Mouse (Mus musculus) stomach, embryonic 14.5 days (tissue): ENCODE results near the gene Msh4. TPM values are rescaled to one million over a fixed set of nuclear protein-coding genes. Genes with fewer than 3 reads are reported as not detected.
A peak's percentile ranks its signal among the peaks of the same experiment; 100 is the strongest.
"Not testable (repeated sequence)": the region's sequence is repeated elsewhere in the genome, so short reads cannot be mapped to it uniquely, and the experiment has no call there.

ENCODE experiments used
- ATAC-seq: fragments of 200-750 bp; cut with Nextera tagmentation; 2 replicates; pipeline ENCODE4 v1.8.0; 2017; ENCODE audit warnings: low read depth, moderate TSS enrichment; ENCODE audit not compliant: insufficient number of reproducible peaks, insufficient read depth, low FRiP score
- H3K27ac ChIP-seq: fragments of 300-500 bp; sonication (generic); 2 replicates; pipeline ENCODE4 v1.5.1; 2014; ENCODE audit warnings: mild to moderate bottlenecking, low read length, moderate library complexity, mixed read lengths
- H3K27me3 ChIP-seq: fragments of 300-500 bp; sonication (generic); 2 replicates; pipeline ENCODE4 v1.6.1; 2014; ENCODE audit warnings: low read length, control low read depth, mixed read lengths; ENCODE audit not compliant: control insufficient read depth, insufficient read depth
- H3K36me3 ChIP-seq: fragments of 300-500 bp; sonication (generic); 2 replicates; pipeline ENCODE4 v1.6.1; 2014; ENCODE audit warnings: mild to moderate bottlenecking, control low read depth, low read length, moderate library complexity, mixed read lengths; ENCODE audit not compliant: control insufficient read depth, insufficient read depth
- H3K4me1 ChIP-seq: fragments of 300-500 bp; sonication (generic); 2 replicates; pipeline ENCODE4 v1.6.1; 2014; ENCODE audit warnings: low read length, control low read depth, mixed read lengths; ENCODE audit not compliant: control insufficient read depth, insufficient read depth
- H3K4me2 ChIP-seq: fragments of 300-500 bp; sonication (generic); replicated peaks from 2 replicates; pipeline ENCODE4 v1.6.1; 2014; ENCODE audit warnings: low read depth, low read length, control low read depth
- H3K4me3 ChIP-seq: fragments of 300-500 bp; sonication (generic); 2 replicates; pipeline ENCODE4 v1.5.1; 2014; ENCODE audit warnings: low read depth, low read length, control low read depth
- H3K9ac ChIP-seq: fragments of 300-500 bp; sonication (generic); replicated peaks from 2 replicates; pipeline ENCODE4 v1.6.1; 2014; ENCODE audit warnings: low read depth, mild to moderate bottlenecking, control low read depth, low read length, moderate library complexity, mixed read lengths
- H3K9me3 ChIP-seq: fragments of 300-500 bp; sonication (generic); 2 replicates; pipeline ENCODE4 v1.6.1; 2016; ENCODE audit warnings: low read depth, low read length, control low read depth; ENCODE audit not compliant: control insufficient read depth
- WGBS: fragments of 180-500 bp; shearing (Covaris S2); extraction: QIAGEN DNeasy Blood & Tissue Kit; methylation state at CpG from one replicate; pipeline ENCODE4 v1.1.7; 2014; 5-methylcytosine and 5-hydroxymethylcytosine counted together
- polyA plus RNA-seq: library from polyadenylated mRNA; unstranded; fragments of >200 nt; fragmentation: Nextera tagmentation; extraction: Ambion mirVana; gene quantifications from 2 replicates; pipeline ENCODE4 v1.2.1, GENCODE M21; 2014

Gene Msh4
- polyA plus RNA-seq, 1 experiment from 2014 or later = 0.22 TPM

- H3K4me1 ChIP-seq = no peaks in the 10 kb centered on the region
- no peaks in the 10 kb centered on the region for H3K9me3 ChIP-seq
- WGBS = 67% methylated on average over 14 of the region's 14 CpGs
- no peak overlapping the region for H3K4me3 ChIP-seq
- no peak overlapping the region for H3K4me2 ChIP-seq
- H3K27me3 ChIP-seq = no peaks in the 10 kb centered on the region
- no peak overlapping the region for H3K9ac ChIP-seq
- ATAC-seq = no peak
- H3K36me3 ChIP-seq = no peaks in the 10 kb centered on the region
- H3K27ac ChIP-seq = no peak overlapping the region
Observed at GRCm38 (mm10) chr3:153867149-153868136, 38.5 kb downstream of the Msh4 start.

- Histone ChIP-seq H3K4me2 (no peak overlapping the region), H3K36me3 (no peaks in the 10 kb centered on the region), H3K4me3 (no peak overlapping the region), H3K9ac (no peak overlapping the region), H3K9me3 (no peaks in the 10 kb centered on the region), H3K4me1 (no peaks in the 10 kb centered on the region), H3K27ac (no peak overlapping the region), H3K27me3 (no peaks in the 10 kb centered on the region)
- ATAC-seq = no peak
- WGBS = 85% methylated on average over 4 of the region's 4 CpGs
Observed at GRCm38 (mm10) chr3:153864636-153865429, 41.1 kb downstream of the Msh4 start.

- WGBS = 72% methylated on average over 2 of the region's 2 CpGs
Observed at GRCm38 (mm10) chr3:153863816-153864215, 42.1 kb downstream of the Msh4 start.

GRCm38 (mm10) chr3:153860392-153860791, 45.5 kb downstream of the Msh4 start:
- not testable (repeated sequence) for H3K27ac ChIP-seq, H3K4me1 ChIP-seq, H3K27me3 ChIP-seq, H3K9me3 ChIP-seq, ATAC-seq, H3K9ac ChIP-seq, H3K4me2 ChIP-seq, H3K36me3 ChIP-seq, H3K4me3 ChIP-seq
- WGBS = 83% methylated on average over 8 of the region's 8 CpGs

More at GRCm38 (mm10) chr3:153863816-153864215, 42.1 kb downstream of the Msh4 start:
- no peaks in the 10 kb centered on the region for H3K4me1 ChIP-seq
- H3K27ac ChIP-seq = no peak overlapping the region
- no peak overlapping the region for H3K9ac ChIP-seq
- no peaks in the 10 kb centered on the region for H3K36me3 ChIP-seq
- H3K27me3 ChIP-seq = no peaks in the 10 kb centered on the region
- H3K4me3 ChIP-seq = no peak overlapping the region
- no peaks in the 10 kb centered on the region for H3K9me3 ChIP-seq
- no peak for ATAC-seq
- no peak overlapping the region for H3K4me2 ChIP-seq

GRCm38 (mm10) chr3:153858350-153859001, 47.5 kb downstream of the Msh4 start:
- 83% methylated on average over 10 of the region's 10 CpGs for WGBS
- Histone ChIP-seq H3K27me3 (no peaks in the 10 kb centered on the region), H3K4me1 (no peaks in the 10 kb centered on the region), H3K36me3 (no peaks in the 10 kb centered on the region), H3K9ac (no peak overlapping the region), H3K4me2 (no peak overlapping the region), H3K4me3 (no peak overlapping the region), H3K9me3 (no peaks in the 10 kb centered on the region), H3K27ac (no peak overlapping the region)
- no peak for ATAC-seq

- Histone ChIP-seq H3K27ac (no peak overlapping the region), H3K9me3 (no peaks in the 10 kb centered on the region), H3K4me3 (no peak overlapping the region), H3K36me3 (no peaks in the 10 kb centered on the region), H3K27me3 (no peaks in the 10 kb centered on the region), H3K4me2 (no peak overlapping the region), H3K9ac (no peak overlapping the region), H3K4me1 (0 out of 2 replicates have a peak, but pooled peaks cover 2% of the 10 kb centered on the region)
- 70% methylated on average over 8 of the region's 8 CpGs for WGBS
- ATAC-seq = peak; percentile 90; the same call in 1 of the 2 replicates
Observed at GRCm38 (mm10) chr3:153852266-153852665, 53.7 kb downstream of the Msh4 start.

GRCm38 (mm10) chr3:153850759-153851158, 55.2 kb downstream of the Msh4 start:
- WGBS = 88% methylated on average over 7 of the region's 7 CpGs

More at GRCm38 (mm10) chr3:153850759-153851158, 55.2 kb downstream of the Msh4 start:
- H3K9ac ChIP-seq = no peak overlapping the region
- no peak overlapping the region for H3K4me3 ChIP-seq
- H3K27ac ChIP-seq = no peak overlapping the region
- no peaks in the 10 kb centered on the region for H3K27me3 ChIP-seq
- ATAC-seq = no peak
- 0 out of 2 replicates have a peak, but pooled peaks cover 2% of the 10 kb centered on the region for H3K4me1 ChIP-seq
- no peak overlapping the region for H3K4me2 ChIP-seq
- H3K36me3 ChIP-seq = no peaks in the 10 kb centered on the region
- H3K9me3 ChIP-seq = no peaks in the 10 kb centered on the region
